Mouse (Mus musculus): ENCODE data around the gene Olfr1350.
"Not testable (repeated sequence)": the region's sequence is repeated elsewhere in the genome, so short reads cannot be mapped to it uniquely, and the experiment has no call there.

Gene Olfr1350

GRCm38 (mm10) chr7:6564541-6564940 is at the start of gene Olfr1350:
Gene Olfr1350, plus strand, starts transcription at chr7:6564841.
- no peak for DNase-seq (ENCODE audit: low spot score)

GRCm38 (mm10) chr7:6521666-6522065 is 43.0 kb upstream of the Olfr1350 start:
- DNase-seq (ENCODE audit: low spot score) = no peak

DNA sequence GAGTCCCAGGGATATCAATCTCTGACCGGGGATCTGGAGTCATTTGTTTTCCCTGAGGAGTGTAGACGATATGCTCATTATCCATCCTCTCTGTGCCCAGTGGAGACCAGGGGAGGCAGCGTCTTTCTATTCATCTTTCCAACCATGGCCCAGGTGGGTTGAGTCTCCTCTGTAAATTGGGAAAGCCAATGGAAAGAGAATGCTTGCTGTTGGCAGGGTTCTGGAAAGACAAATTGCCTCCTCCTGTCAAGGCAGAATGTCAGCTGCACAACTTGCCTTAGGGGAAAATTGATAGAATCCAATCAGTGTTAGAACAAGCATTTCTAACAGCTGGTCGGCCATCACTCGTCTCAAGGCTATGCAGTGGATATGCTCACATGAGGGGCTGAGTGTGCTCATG is 41.8 kb upstream of the Olfr1350 start, which contains the start of gene Olfr1349:
TSS of gene Olfr1349 (minus strand) at position 101 of the 400 bp plus-strand sequence.
- no peak for DNase-seq (ENCODE audit: low spot score)

- DNase-seq (ENCODE audit: low spot score) = no peak
These were observed 39.6 kb upstream of the Olfr1350 start for GRCm38 (mm10) chr7:6525001-6525400.

- DNase-seq (ENCODE audit: low spot score) = no peak
These were observed 38.5 kb upstream of the Olfr1350 start for GRCm38 (mm10) chr7:6526141-6526540.

GRCm38 (mm10) chr7:6586096-6586759 is 21.6 kb downstream of the Olfr1350 start:
- peak; percentile 8 for DNase-seq (ENCODE audit: low spot score)

DNA sequence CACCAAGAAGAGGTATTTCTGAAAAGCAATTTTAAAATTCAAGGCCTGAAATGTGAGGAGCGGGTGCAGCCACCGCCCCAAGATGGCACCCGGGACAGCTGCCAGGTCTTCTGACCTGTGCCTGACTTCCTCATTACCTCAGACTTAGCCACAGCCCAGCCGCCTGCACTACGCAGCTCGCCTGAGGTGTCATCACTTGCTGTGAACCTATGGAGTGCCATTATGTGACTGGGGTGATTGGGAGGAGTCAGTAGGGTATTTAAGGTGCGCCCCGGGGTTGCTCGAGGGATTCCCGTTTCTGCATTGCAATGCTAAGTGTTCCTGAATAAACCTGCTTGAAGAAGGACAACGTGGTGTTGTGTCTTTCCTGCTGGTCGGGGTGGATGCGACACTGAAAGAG is 24.1 kb downstream of the Olfr1350 start:
- not testable (repeated sequence) for DNase-seq (ENCODE audit: low spot score)

GRCm38 (mm10) chr7:6603331-6603730 is 38.7 kb downstream of the Olfr1350 start:
- no peak for DNase-seq (ENCODE audit: low spot score)

Data from yolk sac, embryonic 10.5 days (tissue).